Mouse (Mus musculus) heart, postnatal 0 days (tissue): ENCODE measurements around the gene Ccl17. TPM values are rescaled to one million over a fixed set of nuclear protein-coding genes. Genes with fewer than 3 reads are reported as not detected.

Experiments used
- ATAC-seq: fragments of 200-750 bp; cut with Nextera tagmentation; 2 replicates; pipeline ENCODE4 v1.8.0; 2017; ENCODE audit warnings: low read depth, moderate number of reproducible peaks, moderate library complexity; ENCODE audit not compliant: insufficient read depth
- DNase-seq: peaks from one replicate; pipeline ENCODE4 v3.0.0-alpha.2; 2016; ENCODE audit warnings: low spot score
- H3K27ac ChIP-seq: fragments of 300-500 bp; sonication (generic); 2 replicates; pipeline ENCODE4 v1.5.1; 2014; ENCODE audit warnings: low read depth, mild to moderate bottlenecking
- H3K27me3 ChIP-seq: fragments of 300-500 bp; sonication (generic); 2 replicates; pipeline ENCODE4 v1.6.1; 2014; ENCODE audit warnings: low read length, mixed read lengths; ENCODE audit not compliant: control insufficient read depth, insufficient read depth
- H3K36me3 ChIP-seq: fragments of 300-500 bp; sonication (generic); replicated peaks from 2 replicates; pipeline ENCODE4 v1.6.1; 2014; ENCODE audit warnings: low read length, mixed read lengths; ENCODE audit not compliant: control insufficient read depth, insufficient read depth
- H3K4me1 ChIP-seq: fragments of 300-500 bp; sonication (generic); 2 replicates; pipeline ENCODE4 v1.6.1; 2014; ENCODE audit warnings: antibody characterized with exemption; ENCODE audit not compliant: control insufficient read depth, insufficient read depth
- H3K4me2 ChIP-seq: fragments of 300-500 bp; sonication (generic); 2 replicates; pipeline ENCODE4 v1.6.1; 2014; ENCODE audit warnings: low read depth, mild to moderate bottlenecking, low read length, moderate library complexity
- H3K4me3 ChIP-seq: fragments of 300-500 bp; sonication (generic); 2 replicates; pipeline ENCODE4 v1.5.1; 2014; ENCODE audit warnings: low read depth, low read length
- H3K9ac ChIP-seq: fragments of 300-500 bp; sonication (generic); replicated peaks from 2 replicates; pipeline ENCODE4 v1.6.1; 2014; ENCODE audit warnings: low read depth, low read length, mixed read lengths
- H3K9me3 ChIP-seq: fragments of 300-500 bp; sonication (generic); replicated peaks from 2 replicates; pipeline ENCODE4 v1.6.1; 2016; ENCODE audit warnings: low read length; ENCODE audit not compliant: control insufficient read depth
- CTCF ChIP-seq: IDR thresholded peaks from 2 replicates; pipeline ENCODE4 v1.5.1; 2016; ENCODE audit warnings: antibody characterized with exemption, control low read depth, low read depth
- EP300 ChIP-seq: IDR thresholded peaks from 2 replicates; pipeline ENCODE4 v1.6.1; 2016; ENCODE audit warnings: antibody characterized with exemption, low read depth
- WGBS: fragments of 180-500 bp; shearing (Covaris S2); extraction: QIAGEN DNeasy Blood & Tissue Kit; methylation state at CpG from one replicate; pipeline ENCODE4 v1.1.7; 2014; 5-methylcytosine and 5-hydroxymethylcytosine counted together
- polyA plus RNA-seq: library from polyadenylated mRNA; unstranded; fragments of >200 nt; fragmentation: Nextera tagmentation; extraction: Ambion mirVana; gene quantifications from 2 replicates; pipeline ENCODE4 v1.2.1, GENCODE M21; 2015
- total RNA-seq: library from RNA; depleted of rRNA; stranded (reverse); fragments of >200 nt; gene quantifications from 2 replicates; pipeline ENCODE4 v1.2.3, GENCODE M21; 2014; ENCODE audit warnings: low replicate concordance; rRNA removed

The Ccl17 gene
- total and polyA plus RNA-seq, 2 experiments from 2014 or later, result not detected

DNA sequence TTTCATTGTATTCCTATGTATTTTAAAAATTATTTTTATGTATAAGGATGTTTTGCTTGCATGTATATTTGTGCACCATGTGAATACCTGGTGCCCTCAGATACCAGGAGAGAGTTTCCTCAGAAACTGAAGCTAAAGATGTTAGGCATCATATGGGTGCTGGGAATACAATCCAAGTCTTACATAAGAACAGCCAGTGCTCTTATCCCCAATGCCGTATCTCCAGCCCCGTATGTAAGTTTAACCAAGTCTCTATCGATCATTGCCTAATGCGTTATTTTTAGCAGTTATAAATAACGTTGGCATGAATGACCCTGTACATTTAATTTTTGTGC, 46.7 kb downstream of the Ccl17 start:
- H3K27ac ChIP-seq, result no peak overlapping the region
- H3K4me1 ChIP-seq, result peaks cover 8% of the 10 kb centered on the region
- ATAC-seq (0 out of 2 replicates have a peak, but pooled peaks have one; percentile 3), DNase-seq (no peak)
- peaks cover 36% of the 10 kb centered on the region for H3K36me3 ChIP-seq
- WGBS, result 28% methylated on average over 5 of the region's 5 CpGs
- H3K27me3 ChIP-seq, result no peaks in the 10 kb centered on the region
- no peaks in the 10 kb centered on the region for H3K9me3 ChIP-seq
- no peak for TF ChIP-seq CTCF
- no peak for TF ChIP-seq EP300
- peak overlapping the region; percentile 78; the same call in 1 of the 2 replicates for H3K4me2 ChIP-seq
- peak overlapping the region; percentile 87; the same call in 1 of the 2 replicates for H3K9ac ChIP-seq
- peak overlapping the region; percentile 81; the same call in 1 of the 2 replicates for H3K4me3 ChIP-seq

DNA sequence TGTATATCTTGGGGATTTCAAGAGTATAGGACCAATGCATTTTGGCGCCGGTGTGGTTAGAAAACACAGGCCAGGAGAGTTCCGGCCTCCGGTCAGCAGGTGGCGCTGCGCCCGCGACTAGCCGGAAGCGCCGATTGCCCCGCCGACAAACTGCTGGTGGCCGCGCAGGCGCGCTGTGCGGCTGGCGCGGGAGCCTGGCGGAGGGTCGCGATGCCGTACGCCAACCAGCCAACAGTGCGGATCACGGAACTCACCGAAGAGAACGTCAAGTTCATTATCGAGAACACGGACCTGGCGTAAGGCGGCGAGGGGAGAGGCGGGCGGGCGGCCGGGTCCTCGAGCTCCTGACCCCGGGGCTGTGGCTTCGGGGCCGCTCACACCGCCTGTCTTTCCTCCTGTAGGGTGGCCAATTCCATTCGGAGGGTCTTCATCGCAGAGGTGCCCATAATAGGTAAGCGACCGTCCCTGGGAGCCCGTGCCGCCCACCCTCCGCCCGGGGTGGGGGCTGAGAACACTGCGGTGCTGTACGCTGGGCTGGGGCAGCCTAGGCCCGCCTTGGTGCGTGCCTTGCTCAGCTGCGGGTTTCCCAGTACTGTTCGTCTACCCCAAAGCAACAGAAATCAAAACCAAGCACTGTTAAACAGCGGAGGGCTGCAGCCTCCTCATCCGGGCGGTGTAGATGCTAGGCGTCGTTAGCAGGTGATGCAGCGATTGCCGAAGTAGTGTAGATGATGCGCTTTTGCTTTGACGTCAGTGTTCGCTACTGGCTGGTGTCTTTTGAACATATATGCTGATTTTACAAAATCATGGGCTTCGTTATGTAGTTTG, 47.3 kb downstream of the Ccl17 start, which contains the start of gene Polr2c:
Gene Polr2c, plus strand, starts transcription at position 105 of the 828 bp plus-strand sequence.
- no peaks in the 10 kb centered on the region for H3K9me3 ChIP-seq
- DNase-seq, result peak; percentile 71
- H3K4me3 ChIP-seq, result peak within 1 kb of the TSS; percentile 81
- no peaks in the 10 kb centered on the region for H3K27me3 ChIP-seq
- under 1% methylated on average over 66 of the region's 68 CpGs for whole genome bisulfite sequencing
- peak within 1 kb of the TSS; percentile 87 for H3K9ac ChIP-seq
- H3K27ac ChIP-seq, result peak within 1 kb of the TSS; percentile 41; the same call in 1 of the 2 replicates
- H3K4me2 ChIP-seq, result peak within 1 kb of the TSS; percentile 78
- TF ChIP-seq EP300 (no peak), CTCF (peak; percentile 83)
- peak; percentile 81 for ATAC-seq
- H3K36me3 ChIP-seq, result peaks cover 33% of the 10 kb centered on the region
- H3K4me1 ChIP-seq, result peaks cover 8% of the 10 kb centered on the region

DNA sequence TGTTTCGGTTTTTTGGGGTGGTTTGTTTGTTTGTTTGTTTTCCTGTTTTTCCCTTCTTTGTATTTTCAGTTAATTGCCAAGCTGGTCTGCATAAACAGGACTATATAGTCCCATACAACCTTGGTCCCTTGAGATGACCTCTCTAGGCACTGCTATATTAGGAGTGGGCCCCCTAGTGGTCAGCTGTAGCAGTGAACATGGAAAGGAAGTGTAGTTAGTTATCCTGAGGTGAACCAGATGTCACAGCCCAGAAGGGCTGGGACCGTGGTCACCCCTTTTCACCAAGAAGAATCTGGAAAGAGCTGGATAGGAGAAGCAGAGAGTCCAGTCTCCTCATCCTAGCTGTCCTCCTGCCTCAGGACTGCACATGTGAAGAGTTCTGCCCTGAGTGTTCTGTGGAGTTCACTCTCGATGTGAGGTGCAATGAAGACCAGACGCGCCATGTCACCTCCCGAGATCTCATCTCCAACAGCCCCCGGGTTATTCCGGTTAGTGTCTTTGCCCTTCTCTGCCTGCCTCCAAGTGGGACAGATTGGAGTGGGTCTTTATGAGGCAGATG, 51.2 kb downstream of the Ccl17 start:
- H3K27me3 ChIP-seq, result no peaks in the 10 kb centered on the region
- H3K4me1 ChIP-seq, result peaks cover 8% of the 10 kb centered on the region
- H3K27ac ChIP-seq, result no peak overlapping the region
- no peaks in the 10 kb centered on the region for H3K9me3 ChIP-seq
- peak; percentile 78 for DNase-seq
- TF ChIP-seq CTCF (peak; percentile 93), EP300 (no peak)
- WGBS, result 67% methylated on average over 8 of the region's 8 CpGs
- peaks cover 46% of the 10 kb centered on the region for H3K36me3 ChIP-seq
- no peak overlapping the region for H3K4me3 ChIP-seq
- no peak overlapping the region for H3K9ac ChIP-seq
- no peak overlapping the region for H3K4me2 ChIP-seq
- peak; percentile 47; the same call in 1 of the 2 replicates for ATAC-seq

Other genes starting within 250 kb of the Ccl17 start
- 13.6 and 22.7 TPM in 2 replicates for gene Rspry1, start 208.5 kb upstream of the Ccl17 start, total RNA-seq
- 15.8 and 16.9 TPM in 2 replicates for gene Rspry1, start 208.5 kb upstream of the Ccl17 start, polyA plus RNA-seq
- 13.9 and 17.4 TPM in 2 replicates for gene Fam192a, start 208.5 kb upstream of the Ccl17 start, total RNA-seq
- 30.4 and 37.9 TPM in 2 replicates for gene Fam192a, start 208.5 kb upstream of the Ccl17 start, polyA plus RNA-seq
- gene Arl2bp, start 143.9 kb upstream of the Ccl17 start, total RNA-seq, result 160 and 223 TPM in 2 replicates
- 110 and 125 TPM in 2 replicates for gene Arl2bp, start 143.9 kb upstream of the Ccl17 start, polyA plus RNA-seq
- gene Pllp, start 114.2 kb upstream of the Ccl17 start, total RNA-seq, result 1.7 and 5.0 TPM in 2 replicates
- gene Pllp, start 114.2 kb upstream of the Ccl17 start, polyA plus RNA-seq, result 0.21 and 0.36 TPM in 2 replicates
- gene Ccl22, start 64.9 kb upstream of the Ccl17 start, total RNA-seq, result 1.7 TPM in 1 of 2 replicates, not detected in the other
- gene Ccl22, start 64.9 kb upstream of the Ccl17 start, polyA plus RNA-seq, result not detected in 2 replicates
- gene Cx3cl1, start 38.4 kb upstream of the Ccl17 start, total RNA-seq, result 2.3 and 6.2 TPM in 2 replicates
- gene Cx3cl1, start 38.4 kb upstream of the Ccl17 start, polyA plus RNA-seq, result 3.3 and 4.1 TPM in 2 replicates
- gene Coq9, start 27.9 kb downstream of the Ccl17 start, total RNA-seq, result 620 and 677 TPM in 2 replicates
- 290 and 300 TPM in 2 replicates for gene Coq9, start 27.9 kb downstream of the Ccl17 start, polyA plus RNA-seq
- 41.6 and 80.6 TPM in 2 replicates for gene Ciapin1, start 27.9 kb downstream of the Ccl17 start, total RNA-seq
- 84.0 and 92.2 TPM in 2 replicates for gene Ciapin1, start 27.9 kb downstream of the Ccl17 start, polyA plus RNA-seq
- gene Polr2c, start 47.0 kb downstream of the Ccl17 start, total RNA-seq, result 96.3 and 112 TPM in 2 replicates
- 117 and 121 TPM in 2 replicates for gene Polr2c, start 47.0 kb downstream of the Ccl17 start, polyA plus RNA-seq
- 43.4 and 59.1 TPM in 2 replicates for gene Dok4, start 65.9 kb downstream of the Ccl17 start, total RNA-seq
- gene Dok4, start 65.9 kb downstream of the Ccl17 start, polyA plus RNA-seq, result 27.7 and 28.7 TPM in 2 replicates
- gene Ccdc102a, start 107.6 kb downstream of the Ccl17 start, total RNA-seq, result 12.4 and 24.7 TPM in 2 replicates
- 10.1 and 10.6 TPM in 2 replicates for gene Ccdc102a, start 107.6 kb downstream of the Ccl17 start, polyA plus RNA-seq
- 0.12 TPM in 1 of 2 replicates, not detected in the other for gene Adgrg5, start 113.2 kb downstream of the Ccl17 start, total RNA-seq
- gene Adgrg5, start 113.2 kb downstream of the Ccl17 start, polyA plus RNA-seq, result 0.08 and 0.15 TPM in 2 replicates
- 8.0 and 19.2 TPM in 2 replicates for gene Adgrg1, start 164.3 kb downstream of the Ccl17 start, total RNA-seq
- 5.6 and 6.6 TPM in 2 replicates for gene Adgrg1, start 164.3 kb downstream of the Ccl17 start, polyA plus RNA-seq
- gene Adgrg3, start 207.2 kb downstream of the Ccl17 start, total RNA-seq, result 4.4 and 5.4 TPM in 2 replicates
- gene Adgrg3, start 207.2 kb downstream of the Ccl17 start, polyA plus RNA-seq, result 2.7 and 2.8 TPM in 2 replicates
- not detected in 2 replicates for gene Drc7, start 244.7 kb downstream of the Ccl17 start, total RNA-seq
- 0.12 TPM in 1 of 2 replicates, not detected in the other for gene Drc7, start 244.7 kb downstream of the Ccl17 start, polyA plus RNA-seq